Mouse (Mus musculus): ENCODE measurements around the gene Gm47289.

DNA sequence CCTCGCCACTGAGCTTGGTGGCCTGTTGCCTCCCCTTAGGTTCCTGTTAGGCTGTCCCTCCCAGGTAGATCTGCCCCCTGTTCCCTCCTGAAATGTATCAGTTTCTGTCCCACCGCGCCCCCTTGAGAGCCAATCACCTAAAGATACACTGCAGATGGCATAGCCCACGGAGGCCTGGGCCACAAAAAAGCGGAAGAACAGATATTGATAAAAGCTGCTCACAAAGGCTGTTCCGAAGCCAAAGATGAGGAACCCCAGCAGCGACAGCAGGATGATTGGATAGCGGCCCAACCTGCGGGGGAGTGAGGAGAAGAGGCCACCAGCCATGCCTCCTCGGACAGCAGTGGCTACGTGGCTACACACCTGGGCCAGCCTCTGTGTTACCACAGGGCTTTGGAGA is 20.3 kb downstream of the Gm47289 start:
- TF ChIP-seq CTCF (IDR thresholded peaks at IDR 0.05; ENCODE audit: insufficient read depth, low read depth, low read length) (no peak), POLR2A (IDR thresholded peaks at IDR 0.05; ENCODE audit: insufficient read depth, low read depth, low read length) (no peak)
